In genomic region chr6:88913022-88913421, GRCm38 (mm10) we compare ENCODE assay signal across 21 mouse cellular contexts. TPM values are rescaled to one million over a fixed set of nuclear protein-coding genes. Genes with fewer than 3 reads are reported as not detected.
DNase-seq lines count a peak whose midpoint lies in the region; ATAC-seq and TF ChIP-seq lines count a peak whose summit lies in the region.
"Had no signal": no experiment of that assay in that cellular context is flagged by ENCODE, and none has a peak within 500 bp of the region (broad histone marks: within the 10 kb centered on the region; RNA-seq: fewer than 3 reads in every experiment).

No protein-coding gene starts in this region.

- no peak overlapping the region for H3K4me3 ChIP-seq in heart, postnatal 0 days (ENCODE audit: low read depth, low read length)
- H3K4me3 ChIP-seq in midbrain, embryonic 13.5 days (replicated peaks) = no peak overlapping the region
- H3K4me3 ChIP-seq: intestine, embryonic 15.5 days; kidney, embryonic 15.5 days; neural tube, embryonic 12.5 days had no signal

- peak; percentile 54 for ATAC-seq in heart, postnatal 0 days (ENCODE audit: insufficient read depth, low read depth)
- no peak for ATAC-seq in midbrain, embryonic 13.5 days
- ATAC-seq: CD4-positive, CD25-positive, alpha-beta regulatory T cell, adult 4 months; forebrain, embryonic 14.5 days; intestine, embryonic 15.5 days had no signal

- H3K4me1 ChIP-seq in heart, postnatal 0 days (ENCODE audit: control insufficient read depth, insufficient read depth) = peaks cover 24% of the 10 kb centered on the region
- no peaks in the 10 kb centered on the region for H3K4me1 ChIP-seq in midbrain, embryonic 13.5 days (replicated peaks)
- H3K4me1 ChIP-seq: intestine, embryonic 15.5 days; kidney, embryonic 15.5 days; neural tube, embryonic 12.5 days had no signal

- peak; percentile 27 to 31 for DNase-seq in cerebellum, postnatal 25 days
- DNase-seq in cerebellum, postnatal 14 days = no peak
- no peak for DNase-seq in heart, postnatal 0 days (ENCODE audit: low spot score)
- DNase-seq in heart, postnatal 36 days = no peak
- DNase-seq in 3T3-L1 (ENCODE audit: low read depth, low spot score) = peak; percentile 51
- DNase-seq in adrenal gland, postnatal 25 days = peak; percentile 32
- no peak for DNase-seq in B cell, adult 2 months
- DNase-seq: cerebellum, postnatal 36 days; left cerebral cortex, postnatal 4 days; lung, postnatal 36 days; right cerebral cortex, postnatal 4 days; thymus, postnatal 36 days had no signal

- no peak overlapping the region for H3K9ac ChIP-seq in heart, postnatal 0 days (replicated peaks; ENCODE audit: low read depth, low read length)
- no peak overlapping the region for H3K9ac ChIP-seq in midbrain, embryonic 13.5 days (replicated peaks)
- H3K9ac ChIP-seq: hindbrain, embryonic 14.5 days; intestine, embryonic 15.5 days; kidney, embryonic 15.5 days; neural tube, embryonic 12.5 days had no signal

- peak overlapping the region; percentile 76 for H3K27ac ChIP-seq in heart, postnatal 0 days (ENCODE audit: low read depth)
- no peak overlapping the region for H3K27ac ChIP-seq in midbrain, embryonic 13.5 days
- H3K27ac ChIP-seq: hindbrain, embryonic 14.5 days; intestine, embryonic 15.5 days; kidney, embryonic 15.5 days; neural tube, embryonic 12.5 days had no signal

- H3K36me3 ChIP-seq in heart, postnatal 0 days (replicated peaks; ENCODE audit: control insufficient read depth, insufficient read depth, low read length) = peaks cover 33% of the 10 kb centered on the region
- peaks cover 36% of the 10 kb centered on the region for H3K36me3 ChIP-seq in midbrain, embryonic 13.5 days

- no peaks in the 10 kb centered on the region for H3K27me3 ChIP-seq in heart, postnatal 0 days (ENCODE audit: control insufficient read depth, insufficient read depth, low read length)
- H3K27me3 ChIP-seq in midbrain, embryonic 13.5 days = no peaks in the 10 kb centered on the region
- H3K27me3 ChIP-seq: intestine, embryonic 15.5 days; kidney, embryonic 15.5 days; neural tube, embryonic 12.5 days had no signal

- peak; percentile 74 for TF ChIP-seq EP300 in heart, postnatal 0 days (IDR thresholded peaks at IDR 0.05; ENCODE audit: low read depth)

- intact Hi-C loops in heart, postnatal 36 days (cut with DNase I) = no loop called here

- TF ChIP-seq CTCF in heart, postnatal 0 days (IDR thresholded peaks at IDR 0.05; ENCODE audit: low read depth) = no peak

- no peaks in the 10 kb centered on the region for H3K9me3 ChIP-seq in heart, postnatal 0 days (replicated peaks; ENCODE audit: control insufficient read depth, low read length)
- no peaks in the 10 kb centered on the region for H3K9me3 ChIP-seq in midbrain, embryonic 13.5 days
- H3K9me3 ChIP-seq: G1E; intestine, embryonic 15.5 days; kidney, embryonic 15.5 days; neural tube, embryonic 12.5 days had no signal

- 48% methylated on average over 4 of the region's 4 CpGs for WGBS in heart, postnatal 0 days
- WGBS in midbrain, embryonic 13.5 days = 84% methylated on average over 4 of the region's 4 CpGs

- no peak overlapping the region for H3K4me2 ChIP-seq in heart, postnatal 0 days (ENCODE audit: low read depth, low read length)
- no peak overlapping the region for H3K4me2 ChIP-seq in midbrain, embryonic 13.5 days (replicated peaks)
- H3K4me2 ChIP-seq: hindbrain, embryonic 14.5 days; intestine, embryonic 15.5 days; kidney, embryonic 15.5 days; neural tube, embryonic 12.5 days had no signal

RNA-seq across cellular contexts. Expression of gene Tpra1, which starts 11.0 kb away (rescaled TPM):
- total RNA-seq in heart, postnatal 0 days (2014; rRNA removed; ENCODE audit: low replicate concordance) = 45.9 and 131 TPM in 2 replicates
- 39.1 and 46.9 TPM in 2 replicates for polyA plus RNA-seq in heart, postnatal 0 days (2015; fragmentation: Nextera tagmentation; extraction: Ambion mirVana)
- 10 to 100 TPM; 35.1 to 35.4 TPM for total RNA-seq in heart, postnatal 36 days (2021)
- 127 and 136 TPM in 2 replicates for total RNA-seq in adrenal gland, postnatal 25 days (2021)
- 66.9 and 70.2 TPM in 2 replicates for polyA plus RNA-seq in midbrain, embryonic 13.5 days (2015; fragmentation: Nextera tagmentation; extraction: Ambion mirVana)

RNA-seq across cellular contexts. Expression of gene Mcm2, which starts 14.4 kb away (rescaled TPM):
- total RNA-seq in heart, postnatal 0 days (2014; rRNA removed; ENCODE audit: low replicate concordance) = 38.8 and 49.9 TPM in 2 replicates
- 25.2 and 25.6 TPM in 2 replicates for polyA plus RNA-seq in heart, postnatal 0 days (2015; fragmentation: Nextera tagmentation; extraction: Ambion mirVana)
- 1 to 10 TPM; 5.4 to 6.5 TPM for total RNA-seq in heart, postnatal 36 days (2021)
- 48.6 and 50.9 TPM in 2 replicates for total RNA-seq in adrenal gland, postnatal 25 days (2021)
- polyA plus RNA-seq in midbrain, embryonic 13.5 days (2015; fragmentation: Nextera tagmentation; extraction: Ambion mirVana) = 66.2 and 71.9 TPM in 2 replicates

RNA-seq across cellular contexts. Expression of gene Podxl2, which starts 38.2 kb away (rescaled TPM):
- 90.9 and 101 TPM in 2 replicates for total RNA-seq in heart, postnatal 0 days (2014; rRNA removed; ENCODE audit: low replicate concordance)
- polyA plus RNA-seq in heart, postnatal 0 days (2015; fragmentation: Nextera tagmentation; extraction: Ambion mirVana) = 60.3 and 60.8 TPM in 2 replicates
- 10 to 100 TPM; 13.7 to 21.2 TPM for total RNA-seq in heart, postnatal 36 days (2021)
- 31.4 and 33.5 TPM in 2 replicates for total RNA-seq in adrenal gland, postnatal 25 days (2021)
- polyA plus RNA-seq in midbrain, embryonic 13.5 days (2015; fragmentation: Nextera tagmentation; extraction: Ambion mirVana) = 478 and 520 TPM in 2 replicates
- total RNA-seq: granulocyte monocyte progenitor cell, adult 5-6 weeks had no signal
- polyA plus RNA-seq: G1E had no signal

Comparison
In these comparisons a context has a peak if more than half of its experiments do, and no peak if none do; other contexts are left out.
1. DNase-seq: peak in cerebellum, postnatal 25 days (2 of 2), 3T3-L1 (single experiment) and adrenal gland, postnatal 25 days (single experiment); none in cerebellum, postnatal 14 days (0 of 2), heart, postnatal 0 days (single experiment), heart, postnatal 36 days (0 of 2) and B cell, adult 2 months (0 of 2).